Mouse (Mus musculus) intestine, embryonic 16.5 days (tissue): ENCODE data around the gene AC131692.1. TPM values are rescaled to one million over a fixed set of nuclear protein-coding genes. Genes with fewer than 3 reads are reported as not detected.

Source experiments
- ATAC-seq: fragments of 200-750 bp; cut with Nextera tagmentation; 2 replicates; pipeline ENCODE4 v1.8.0; 2017; ENCODE audit warnings: moderate TSS enrichment, moderate library complexity
- H3K27ac ChIP-seq: fragments of 300-500 bp; sonication (generic); 2 replicates; pipeline ENCODE4 v1.5.1; 2014; ENCODE audit warnings: mild to moderate bottlenecking, low read length
- H3K27me3 ChIP-seq: fragments of 300-500 bp; sonication (generic); replicated peaks from 2 replicates; pipeline ENCODE4 v1.6.1; 2014; ENCODE audit warnings: low read length, control low read depth, mixed read lengths; ENCODE audit not compliant: control insufficient read depth, insufficient read depth
- H3K36me3 ChIP-seq: fragments of 300-500 bp; sonication (generic); 2 replicates; pipeline ENCODE4 v1.6.1; 2014; ENCODE audit warnings: low read length, control low read depth; ENCODE audit not compliant: control insufficient read depth, insufficient read depth
- H3K4me1 ChIP-seq: fragments of 300-500 bp; sonication (generic); 2 replicates; pipeline ENCODE4 v1.6.1; 2014; ENCODE audit warnings: low read length, control low read depth, mixed read lengths; ENCODE audit not compliant: control insufficient read depth, insufficient read depth
- H3K4me2 ChIP-seq: fragments of 300-500 bp; sonication (generic); 2 replicates; pipeline ENCODE4 v1.6.1; 2014; ENCODE audit warnings: low read depth, low read length, control low read depth
- H3K4me3 ChIP-seq: fragments of 300-500 bp; sonication (generic); 2 replicates; pipeline ENCODE4 v1.5.1; 2014; ENCODE audit warnings: mild to moderate bottlenecking, low read length
- H3K9ac ChIP-seq: fragments of 300-500 bp; sonication (generic); 2 replicates; pipeline ENCODE4 v1.6.1; 2014; ENCODE audit warnings: low read depth, low read length
- H3K9me3 ChIP-seq: fragments of 300-500 bp; sonication (generic); 2 replicates; pipeline ENCODE4 v1.6.1; 2016; ENCODE audit warnings: low read length, control low read depth; ENCODE audit not compliant: control insufficient read depth
- WGBS: fragments of 180-500 bp; shearing (Covaris S2); extraction: QIAGEN DNeasy Blood & Tissue Kit; methylation state at CpG from one replicate; pipeline ENCODE4 v1.1.7; 2014; 5-methylcytosine and 5-hydroxymethylcytosine counted together
- polyA plus RNA-seq: library from polyadenylated mRNA; unstranded; fragments of >200 nt; fragmentation: Nextera tagmentation; extraction: Ambion mirVana; gene quantifications from 2 replicates; pipeline ENCODE4 v1.2.1, GENCODE M21; 2015

AC131692.1 gene
- polyA plus RNA-seq, 1 experiment from 2014 or later, result 0.28 TPM

DNA sequence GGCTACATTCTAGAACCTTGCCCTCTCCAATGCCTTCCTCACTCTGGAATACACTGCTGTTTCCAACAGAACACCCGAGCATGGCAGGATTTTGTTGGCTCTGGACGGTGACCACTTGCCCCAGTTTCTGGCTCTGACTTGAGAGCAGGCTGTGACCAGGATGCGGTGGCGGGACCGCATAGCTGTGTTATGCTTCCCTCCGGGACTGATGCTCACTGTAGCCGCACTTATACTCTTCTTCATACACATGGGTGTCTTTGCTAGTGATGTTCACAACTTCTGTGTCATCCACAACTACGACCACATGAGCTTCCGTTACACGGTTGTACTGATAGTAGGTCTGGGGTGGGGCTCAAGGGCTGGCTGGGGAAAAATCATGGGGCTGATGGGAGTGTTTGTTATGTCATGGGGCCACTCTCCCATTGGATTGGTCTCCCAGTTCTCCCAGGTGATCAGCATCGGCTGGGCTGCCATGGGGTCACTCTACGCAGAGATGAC is 14.2 kb upstream of the AC131692.1 start, which contains the start of gene Tmem262:
TSS of gene Tmem262 (plus strand) at position 51 of the 498 bp plus-strand sequence.
- H3K4me2 ChIP-seq, result no peak within 1 kb of the TSS
- H3K27ac ChIP-seq, result no peak within 1 kb of the TSS
- no peak within 1 kb of the TSS for H3K4me3 ChIP-seq
- no peak within 1 kb of the TSS for H3K9ac ChIP-seq
- H3K9me3 ChIP-seq, result no peaks in the 10 kb centered on the region
- WGBS, result 92% methylated on average over 12 of the region's 12 CpGs
- no peak for ATAC-seq
- no peaks in the 10 kb centered on the region for H3K27me3 ChIP-seq
- peaks cover 2% of the 10 kb centered on the region for H3K36me3 ChIP-seq
- peaks cover 14% of the 10 kb centered on the region for H3K4me1 ChIP-seq

DNA sequence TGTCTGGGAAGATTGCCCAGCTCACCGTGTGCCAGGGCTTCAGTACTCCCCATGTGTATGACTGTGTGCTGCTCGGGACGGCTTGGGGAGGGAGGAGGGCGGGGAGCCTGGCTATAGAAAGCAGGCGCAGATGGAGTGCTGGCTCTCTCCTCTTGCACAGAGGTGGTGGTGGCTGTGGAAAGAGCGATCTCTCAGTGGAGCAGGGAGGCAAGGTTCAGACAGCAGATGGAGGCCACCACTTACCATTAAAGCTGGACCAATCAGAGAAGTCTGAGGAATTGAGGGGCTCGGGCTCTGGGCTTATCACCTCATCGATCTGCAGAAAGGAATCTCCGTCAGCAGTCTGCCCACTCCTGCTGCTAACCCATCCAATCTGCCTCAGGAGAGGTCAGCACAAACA is 12.1 kb upstream of the AC131692.1 start, which contains the start of gene Gm28374:
TSS of gene Gm28374 (minus strand) at position 101 of the 400 bp plus-strand sequence.
- no peak within 1 kb of the TSS for H3K4me2 ChIP-seq
- H3K9me3 ChIP-seq, result no peaks in the 10 kb centered on the region
- no peak for ATAC-seq
- H3K27me3 ChIP-seq, result no peaks in the 10 kb centered on the region
- no peak within 1 kb of the TSS for H3K4me3 ChIP-seq
- peaks cover 11% of the 10 kb centered on the region for H3K4me1 ChIP-seq
- WGBS, result 88% methylated on average over 9 of the region's 9 CpGs
- H3K27ac ChIP-seq, result no peak within 1 kb of the TSS
- no peak within 1 kb of the TSS for H3K9ac ChIP-seq
- H3K36me3 ChIP-seq, result peaks cover 2% of the 10 kb centered on the region

DNA sequence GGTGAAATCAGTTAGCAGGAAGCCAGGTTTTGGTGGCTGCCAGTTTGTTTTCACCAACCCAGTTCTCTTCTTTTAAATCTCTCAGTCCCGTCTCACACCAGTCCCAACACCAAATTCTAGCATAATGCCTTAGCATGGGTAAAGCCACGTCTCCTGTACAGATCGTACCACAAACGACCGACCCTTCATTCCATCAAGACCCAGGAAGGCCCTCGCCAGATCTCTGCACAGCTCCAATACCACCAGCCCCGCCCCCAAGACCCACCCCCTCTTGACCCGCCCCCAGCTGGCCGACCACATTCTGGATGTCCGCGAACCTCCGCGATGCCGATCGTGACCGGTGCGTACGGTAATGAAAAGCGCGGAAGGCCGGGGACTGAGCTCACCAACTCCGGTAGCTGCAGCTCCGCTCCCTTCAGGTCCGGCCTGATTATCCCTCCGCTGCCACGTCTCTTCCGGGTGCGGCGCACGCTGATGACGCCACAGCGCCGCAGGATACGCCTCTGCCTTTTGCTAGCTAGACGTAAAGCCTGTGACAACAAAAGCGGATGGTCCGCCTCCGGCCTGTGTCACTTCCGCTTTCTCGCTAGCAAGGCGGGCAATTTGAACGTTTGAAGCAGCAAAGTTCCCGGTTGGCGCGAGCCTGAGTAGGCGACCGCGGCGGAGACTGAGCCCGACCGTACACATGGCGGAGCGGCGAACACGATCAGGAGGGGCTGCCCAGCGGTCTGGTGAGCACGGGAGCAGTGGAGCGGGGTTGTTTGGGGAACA is 9.6 kb upstream of the AC131692.1 start, which contains the start of the genes Zfpl1 and Cdca5:
TSS of gene Zfpl1 (minus strand) at position 479 of the 771 bp plus-strand sequence.
TSS of gene Cdca5 (plus strand) at position 506 of the 771 bp plus-strand sequence.
- peak; percentile 92 for ATAC-seq
- Histone ChIP-seq H3K27ac (peak within 1 kb of the TSS; percentile 73), H3K27me3 (no peaks in the 10 kb centered on the region), H3K4me2 (peak within 1 kb of the TSS; percentile 93), H3K4me1 (peaks cover 11% of the 10 kb centered on the region), H3K9me3 (no peaks in the 10 kb centered on the region), H3K9ac (peak within 1 kb of the TSS; percentile 80), H3K4me3 (peak within 1 kb of the TSS; percentile 81), H3K36me3 (peaks cover 2% of the 10 kb centered on the region)
- under 1% methylated on average over 58 of the region's 58 CpGs for WGBS

DNA sequence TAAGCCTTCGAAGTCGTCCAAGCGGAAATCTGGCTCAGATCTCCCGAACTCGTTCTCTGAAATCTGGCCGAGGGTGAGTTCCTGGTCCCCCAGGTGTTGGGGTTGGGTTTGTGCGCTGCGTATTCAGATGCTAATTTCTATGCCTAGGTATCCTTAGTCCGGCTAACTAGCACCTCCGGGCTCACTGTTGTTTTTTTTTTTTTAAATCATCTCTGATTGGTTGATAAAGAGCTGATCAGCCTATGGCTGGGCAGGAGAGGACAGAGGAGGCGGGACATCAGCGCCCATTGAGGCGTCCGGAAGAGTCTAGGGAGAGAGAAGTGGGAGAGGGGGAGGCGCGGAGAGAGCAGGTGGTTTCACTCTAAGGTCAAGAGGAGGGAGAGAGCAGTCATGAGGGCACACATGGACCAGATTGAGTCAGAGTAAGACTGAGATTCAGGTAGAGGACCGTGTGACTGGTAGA is 8.8 kb upstream of the AC131692.1 start:
- Histone ChIP-seq H3K9me3 (no peaks in the 10 kb centered on the region), H3K27ac (peak overlapping the region; percentile 73), H3K4me3 (peak overlapping the region; percentile 81), H3K36me3 (peaks cover 8% of the 10 kb centered on the region), H3K4me2 (peak overlapping the region; percentile 81), H3K4me1 (peaks cover 11% of the 10 kb centered on the region), H3K27me3 (no peaks in the 10 kb centered on the region), H3K9ac (peak overlapping the region; percentile 80)
- ATAC-seq, result peak; percentile 78
- WGBS, result 0% methylated on average over 17 of the region's 17 CpGs

DNA sequence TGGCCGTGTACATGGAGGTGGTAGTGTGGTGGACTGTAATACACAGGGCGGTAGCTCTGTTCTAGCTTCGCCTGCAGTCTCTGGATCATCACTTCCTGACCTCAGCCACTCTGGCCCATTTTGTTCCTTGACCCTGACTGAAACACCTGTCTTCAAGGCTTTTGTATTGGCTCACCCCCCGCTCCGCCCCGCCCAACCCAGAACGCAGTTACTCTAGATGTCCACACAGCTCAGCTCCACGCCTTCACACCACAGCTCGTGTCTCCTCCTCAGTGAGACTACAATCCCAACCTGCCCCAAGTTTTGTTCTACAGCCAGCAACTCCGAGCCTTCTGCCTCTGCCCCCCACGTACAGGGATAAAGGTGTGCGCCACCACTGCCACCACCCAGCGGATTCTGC is 5.4 kb upstream of the AC131692.1 start:
- peaks cover 7% of the 10 kb centered on the region; the same call in 1 of the 2 replicates for H3K36me3 ChIP-seq
- WGBS, result 86% methylated on average over 13 of the region's 13 CpGs
- H3K27me3 ChIP-seq, result no peaks in the 10 kb centered on the region
- no peak overlapping the region for H3K4me2 ChIP-seq
- no peaks in the 10 kb centered on the region for H3K9me3 ChIP-seq
- ATAC-seq, result no peak
- no peak overlapping the region for H3K27ac ChIP-seq
- peaks cover 9% of the 10 kb centered on the region for H3K4me1 ChIP-seq
- no peak overlapping the region for H3K9ac ChIP-seq
- H3K4me3 ChIP-seq, result no peak overlapping the region

DNA sequence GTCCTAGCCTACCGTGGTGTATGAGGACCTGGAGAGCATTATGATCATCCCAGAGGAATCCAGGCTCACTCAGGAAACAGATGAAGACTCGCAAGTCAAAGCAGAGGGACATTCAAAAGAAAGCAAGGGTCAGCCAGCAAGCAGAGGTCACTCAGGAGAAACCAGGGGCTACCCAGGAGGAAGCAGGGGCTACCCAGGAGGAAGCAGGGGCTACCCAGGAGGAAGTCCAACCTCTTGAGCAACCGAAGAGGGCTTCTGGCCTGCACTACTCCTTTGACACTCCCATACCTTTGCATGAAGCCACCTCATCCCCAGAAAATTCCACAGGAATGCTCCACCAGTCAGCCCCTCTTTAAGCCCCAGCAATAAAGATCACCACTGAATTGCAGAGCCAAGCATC is 3.6 kb downstream of the AC131692.1 start:
- no peaks in the 10 kb centered on the region for H3K9me3 ChIP-seq
- H3K4me2 ChIP-seq, result no peak overlapping the region
- no peak overlapping the region for H3K4me3 ChIP-seq
- H3K27me3 ChIP-seq, result no peaks in the 10 kb centered on the region
- H3K27ac ChIP-seq, result no peak overlapping the region
- peaks cover 2% of the 10 kb centered on the region; the same call in 1 of the 2 replicates for H3K36me3 ChIP-seq
- WGBS, result 95% methylated on average over 3 of the region's 3 CpGs
- no peak for ATAC-seq
- H3K4me1 ChIP-seq, result 0 out of 2 replicates have a peak, but pooled peaks cover 2% of the 10 kb centered on the region
- H3K9ac ChIP-seq, result no peak overlapping the region

DNA sequence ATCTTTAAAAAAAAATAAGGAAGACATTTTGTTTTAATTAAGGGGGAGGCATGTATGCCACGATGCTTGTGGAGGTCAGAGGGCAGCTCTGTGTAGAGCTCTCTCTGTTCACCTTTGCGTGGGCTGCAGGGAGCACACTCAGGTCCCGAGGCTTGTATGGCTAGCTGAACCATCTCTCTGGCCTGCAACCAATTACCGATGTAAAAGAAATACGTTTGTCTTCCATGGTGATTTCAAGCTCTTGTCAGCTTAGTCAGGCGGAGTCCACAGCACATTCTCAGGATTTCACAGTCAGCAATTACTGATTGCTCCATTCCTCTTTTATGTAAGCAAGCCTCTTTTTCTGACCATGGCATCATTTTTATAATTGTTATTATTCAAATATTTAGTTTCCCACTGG is 7.0 kb downstream of the AC131692.1 start:
- Histone ChIP-seq H3K27ac (no peak overlapping the region), H3K9me3 (no peaks in the 10 kb centered on the region), H3K4me3 (no peak overlapping the region), H3K27me3 (no peaks in the 10 kb centered on the region), H3K4me2 (no peak overlapping the region), H3K9ac (no peak overlapping the region), H3K4me1 (peaks cover 14% of the 10 kb centered on the region), H3K36me3 (peaks cover 2% of the 10 kb centered on the region; the same call in 1 of the 2 replicates)
- WGBS, result 67% methylated on average over 6 of the region's 6 CpGs
- ATAC-seq, result no peak

DNA sequence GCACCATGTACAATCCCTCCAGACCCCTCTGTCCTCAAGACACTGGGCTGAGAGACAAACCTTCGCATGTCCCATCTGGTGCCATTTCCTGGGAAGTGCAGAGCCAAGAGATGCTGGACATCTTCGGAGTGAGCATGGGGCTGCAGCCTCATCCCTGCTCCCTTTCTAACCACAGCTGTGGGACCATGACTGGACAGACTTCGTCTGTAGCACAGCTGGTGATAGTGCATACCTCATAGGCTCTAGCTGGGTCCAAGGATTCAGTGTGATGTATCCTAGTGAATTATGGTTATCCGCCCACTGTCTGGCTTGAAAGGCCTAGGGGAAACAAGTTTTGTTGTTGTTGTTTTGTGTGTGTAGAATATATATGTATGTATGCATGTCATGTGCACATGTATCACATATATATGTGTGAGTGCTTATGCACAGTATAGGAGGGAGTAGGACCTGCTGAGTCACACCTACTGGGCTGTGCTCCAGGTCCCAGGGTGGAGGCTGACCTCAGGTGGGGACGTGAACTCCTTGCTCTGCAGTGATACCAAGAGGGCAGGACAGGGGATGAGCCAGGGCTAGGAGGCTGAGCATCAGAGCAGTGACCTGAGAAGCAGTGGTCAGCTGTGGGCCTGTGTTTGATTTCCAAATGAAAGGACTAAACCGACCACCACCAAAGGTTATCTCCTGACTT is 8.1 kb downstream of the AC131692.1 start:
- Histone ChIP-seq H3K27ac (no peak overlapping the region), H3K4me3 (no peak overlapping the region), H3K27me3 (no peaks in the 10 kb centered on the region), H3K36me3 (peaks cover 2% of the 10 kb centered on the region; the same call in 1 of the 2 replicates), H3K9me3 (no peaks in the 10 kb centered on the region), H3K4me2 (no peak overlapping the region), H3K4me1 (peaks cover 14% of the 10 kb centered on the region), H3K9ac (no peak overlapping the region)
- 0 out of 2 replicates have a peak, but pooled peaks have one; percentile 31 for ATAC-seq
- 72% methylated on average over 6 of the region's 6 CpGs for WGBS

DNA sequence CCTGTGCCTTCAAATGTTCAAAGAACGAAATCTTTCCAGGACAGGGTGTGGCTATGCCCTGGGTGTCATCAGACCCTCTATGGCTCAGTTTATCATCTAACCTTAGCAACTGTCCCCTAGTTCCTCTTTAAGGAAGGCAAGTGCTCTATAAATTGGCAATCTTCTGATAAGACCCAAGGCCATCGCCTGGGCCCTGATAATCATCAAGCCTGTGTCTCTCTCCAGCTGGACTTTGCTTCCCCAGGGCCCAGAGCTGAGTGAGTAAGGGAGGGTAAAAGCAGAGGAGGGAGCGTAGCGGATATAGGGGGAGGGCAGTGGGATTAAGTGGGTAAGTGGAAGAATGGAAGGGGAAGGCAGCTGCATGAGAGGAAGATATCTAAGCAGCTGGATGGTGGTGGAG is 10.3 kb downstream of the AC131692.1 start:
- H3K27ac ChIP-seq, result peak overlapping the region; percentile 75
- peak; percentile 80 for ATAC-seq
- no peaks in the 10 kb centered on the region for H3K9me3 ChIP-seq
- H3K9ac ChIP-seq, result no peak overlapping the region
- H3K27me3 ChIP-seq, result no peaks in the 10 kb centered on the region
- no peak overlapping the region for H3K4me3 ChIP-seq
- 50% methylated on average over 4 of the region's 4 CpGs for WGBS
- H3K4me1 ChIP-seq, result peaks cover 14% of the 10 kb centered on the region
- no peaks in the 10 kb centered on the region for H3K36me3 ChIP-seq
- no peak overlapping the region for H3K4me2 ChIP-seq
